Mouse (Mus musculus) mature B cell (primary cell): ENCODE measurements around the gene Flnb.

Experiments used
- in situ Hi-C: fragments of 300-500 bp; cut with MboI; formaldehyde crosslinking; loops from 2 replicates; pipeline ENCODE4 v1.14.3; 2019

Flnb gene

GRCm38 (mm10) chr14:7992158-7992557, 174.4 kb downstream of the Flnb start:
- in situ Hi-C loops, result no loop called here

GRCm38 (mm10) chr14:7994271-7994767, 176.6 kb downstream of the Flnb start, which contains the start of gene Dnase1l3:
Gene Dnase1l3 (minus strand): TSS chr14:7994573.
- in situ Hi-C loops, result no loop called here

GRCm38 (mm10) chr14:7997255-7997696, 179.5 kb downstream of the Flnb start:
- in situ Hi-C loops, result no loop called here

GRCm38 (mm10) chr14:7999030-7999429, 181.3 kb downstream of the Flnb start:
- in situ Hi-C loops, result no loop called here

- in situ Hi-C loops, result no loop called here
Measured at GRCm38 (mm10) chr14:7999435-7999834, 181.7 kb downstream of the Flnb start.

GRCm38 (mm10) chr14:8000247-8000646, 182.5 kb downstream of the Flnb start:
- in situ Hi-C loops, result no loop called here
